Mouse (Mus musculus) embryo, embryonic 11 days (tissue): ENCODE measurements around the gene Otulinl.
A peak's percentile ranks its signal among the peaks of the same experiment; 100 is the strongest.
"Not testable (repeated sequence)": the region's sequence is repeated elsewhere in the genome, so short reads cannot be mapped to it uniquely, and the experiment has no call there.

ENCODE experiments used
- DNase-seq: peaks from one replicate; pipeline ENCODE4 v3.0.0-alpha.2; 2015

Otulinl gene

GRCm38 (mm10) chr15:27681419-27682187, at the start of gene Otulinl:
Gene Otulinl (minus strand): TSS chr15:27681579.
- DNase-seq: peak; percentile 97

- no peak for DNase-seq
Observed at GRCm38 (mm10) chr15:27726228-27726627, 44.8 kb upstream of the Otulinl start.

GRCm38 (mm10) chr15:27724796-27725680, 43.7 kb upstream of the Otulinl start:
- DNase-seq: no peak

- no peak for DNase-seq
Observed at GRCm38 (mm10) chr15:27724298-27724697, 42.9 kb upstream of the Otulinl start.

GRCm38 (mm10) chr15:27723746-27724145, 42.4 kb upstream of the Otulinl start:
- no peak for DNase-seq

GRCm38 (mm10) chr15:27720297-27720696, 38.9 kb upstream of the Otulinl start:
- DNase-seq: not testable (repeated sequence)

GRCm38 (mm10) chr15:27718668-27719067, 37.3 kb upstream of the Otulinl start:
- DNase-seq: no peak

- DNase-seq: peak; percentile 33
Observed at GRCm38 (mm10) chr15:27715331-27715730, 34.0 kb upstream of the Otulinl start.

GRCm38 (mm10) chr15:27710698-27711097, 29.3 kb upstream of the Otulinl start:
- DNase-seq: no peak

GRCm38 (mm10) chr15:27708968-27709612, 27.7 kb upstream of the Otulinl start:
- DNase-seq: no peak

GRCm38 (mm10) chr15:27708499-27708898, 27.1 kb upstream of the Otulinl start:
- no peak for DNase-seq

- DNase-seq: no peak
Observed at GRCm38 (mm10) chr15:27702972-27703313, 21.6 kb upstream of the Otulinl start.

GRCm38 (mm10) chr15:27702031-27702971, 20.9 kb upstream of the Otulinl start:
- no peak for DNase-seq

GRCm38 (mm10) chr15:27697632-27698031, 16.3 kb upstream of the Otulinl start:
- no peak for DNase-seq

- no peak for DNase-seq
Observed at GRCm38 (mm10) chr15:27693235-27693634, 11.9 kb upstream of the Otulinl start.

- DNase-seq: no peak
Observed at GRCm38 (mm10) chr15:27692161-27692560, 10.8 kb upstream of the Otulinl start.

GRCm38 (mm10) chr15:27691213-27691612, 9.8 kb upstream of the Otulinl start:
- DNase-seq: no peak

GRCm38 (mm10) chr15:27688041-27688651, 6.8 kb upstream of the Otulinl start:
- no peak for DNase-seq

GRCm38 (mm10) chr15:27684813-27685212, 3.4 kb upstream of the Otulinl start:
- no peak for DNase-seq

GRCm38 (mm10) chr15:27683206-27683605, 1.8 kb upstream of the Otulinl start:
- DNase-seq: no peak

- peak; percentile 62 for DNase-seq
Observed at GRCm38 (mm10) chr15:27682619-27683018, 1.2 kb upstream of the Otulinl start.

GRCm38 (mm10) chr15:27680997-27681396, 382 bp downstream of the Otulinl start:
- DNase-seq: no peak
